Mouse (Mus musculus): ENCODE measurements around the gene Nenf. TPM values are rescaled to one million over a fixed set of nuclear protein-coding genes. Genes with fewer than 3 reads are reported as not detected.
A peak's percentile ranks its signal among the peaks of the same experiment; 100 is the strongest.

Gene Nenf
- total RNA-seq, 2 experiments from 2014 or later = 54.3 to 62.3 TPM

DNA sequence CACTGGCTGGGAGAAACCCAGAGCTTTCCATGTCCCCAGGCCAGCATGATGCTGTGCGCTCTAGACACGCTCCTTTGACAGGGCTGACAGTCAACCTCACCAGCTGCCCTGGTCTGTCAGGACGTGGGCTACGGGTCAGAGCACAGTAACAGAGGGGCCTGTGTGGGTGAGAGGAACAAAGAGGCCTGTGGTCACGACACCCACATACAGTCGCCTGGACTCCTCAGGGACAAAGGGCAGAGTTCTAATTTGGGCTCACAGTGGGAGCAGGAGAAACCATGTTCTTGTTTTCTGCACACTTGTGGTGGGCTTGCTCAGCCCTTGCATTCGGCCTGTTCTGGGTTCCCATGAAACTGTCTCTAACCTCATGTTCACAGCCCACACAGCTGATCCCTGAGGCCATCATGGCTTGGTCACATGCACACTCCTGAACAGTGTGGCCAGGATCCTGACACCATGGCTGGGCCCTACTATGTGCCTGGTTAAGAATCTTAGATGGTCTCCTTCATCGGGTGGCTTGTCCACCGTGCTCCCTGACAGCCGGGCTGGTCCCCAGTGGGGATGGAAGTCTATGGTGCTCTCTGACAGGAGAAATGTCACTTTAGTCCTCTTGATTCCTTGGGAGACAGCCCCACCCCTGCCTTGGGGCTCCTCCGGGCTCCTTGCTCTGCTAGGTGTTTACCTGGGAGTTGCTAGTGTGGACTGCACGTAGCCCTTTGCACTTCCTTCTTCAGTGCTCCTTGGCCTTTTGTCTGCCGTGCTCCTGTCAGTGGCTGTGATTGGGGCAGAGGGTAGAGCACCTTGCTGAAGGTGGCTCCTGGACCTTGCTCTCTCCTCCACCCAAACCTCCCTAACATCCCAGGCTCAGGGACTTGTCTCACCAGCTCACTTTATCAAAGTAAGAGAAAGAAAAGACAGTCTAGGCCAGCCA lies 34.6 kb downstream of the Nenf start:
- no peak for DNase-seq

GRCm38 (mm10) chr1:191282319-191282718 lies 35.7 kb downstream of the Nenf start:
- DNase-seq = no peak

DNA sequence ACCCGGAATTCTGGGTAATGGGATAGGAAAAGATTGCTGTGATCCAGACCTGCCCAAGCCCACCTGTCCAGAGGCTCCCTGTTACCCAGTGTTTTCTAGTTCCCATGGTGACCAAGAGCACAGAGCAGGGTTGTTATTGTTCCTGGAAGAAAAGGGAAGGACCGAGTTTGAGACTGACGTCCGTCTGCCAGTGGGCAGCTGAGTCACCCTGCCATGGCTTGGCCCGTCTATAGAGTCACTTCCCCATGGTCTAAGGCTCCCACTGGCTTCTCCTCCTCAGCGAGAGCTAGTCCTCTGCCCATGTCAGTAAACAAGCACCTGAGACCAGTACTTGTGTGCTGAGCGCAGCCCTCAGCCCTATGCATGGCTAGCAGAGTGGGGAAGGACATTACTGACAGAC lies 36.8 kb downstream of the Nenf start:
- no peak for DNase-seq

DNA sequence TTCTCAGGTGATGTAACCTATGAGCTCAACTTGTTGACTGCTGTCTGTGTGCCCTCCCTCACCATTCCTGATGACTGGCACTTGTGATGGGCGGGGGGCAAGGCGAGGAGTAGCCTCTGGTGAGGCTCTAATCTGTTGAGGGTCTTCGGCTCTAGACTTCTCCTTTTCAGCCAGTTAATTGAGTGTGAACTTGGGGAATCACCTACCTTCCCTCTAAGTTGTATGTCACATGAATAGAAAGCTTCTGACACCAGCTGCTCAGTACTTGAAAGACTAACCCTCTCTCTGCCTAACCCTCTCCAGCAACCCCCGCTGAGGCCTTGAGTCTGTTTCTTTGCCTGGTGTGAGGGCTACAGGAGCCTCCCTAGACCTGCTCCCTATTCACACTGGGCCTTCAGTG lies 39.7 kb downstream of the Nenf start:
- DNase-seq = no peak

- DNase-seq = peak; percentile 46
These were observed 40.4 kb downstream of the Nenf start for GRCm38 (mm10) chr1:191277549-191278059.

DNA sequence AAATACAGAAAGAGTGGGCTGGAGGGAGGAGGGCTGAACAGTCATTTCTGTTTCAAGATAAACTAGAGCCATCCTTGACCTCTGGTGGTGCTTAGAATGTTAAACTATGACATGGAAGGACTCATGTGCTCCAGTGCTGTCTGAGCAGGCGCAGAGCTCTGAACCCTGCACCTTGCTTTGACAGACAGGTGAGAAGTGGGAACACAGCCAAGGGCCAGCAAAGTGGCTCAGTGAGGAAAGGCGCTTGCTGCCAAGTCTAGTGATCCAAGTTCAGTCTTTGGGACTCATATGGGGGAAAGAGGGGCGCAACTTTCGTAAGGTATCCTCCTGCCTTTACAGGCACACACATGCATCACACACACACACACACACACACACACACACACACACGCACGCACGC lies 41.8 kb downstream of the Nenf start:
- no peak for DNase-seq

- peak; percentile 46 for DNase-seq
These were observed 42.5 kb downstream of the Nenf start for GRCm38 (mm10) chr1:191275527-191275926.

DNA sequence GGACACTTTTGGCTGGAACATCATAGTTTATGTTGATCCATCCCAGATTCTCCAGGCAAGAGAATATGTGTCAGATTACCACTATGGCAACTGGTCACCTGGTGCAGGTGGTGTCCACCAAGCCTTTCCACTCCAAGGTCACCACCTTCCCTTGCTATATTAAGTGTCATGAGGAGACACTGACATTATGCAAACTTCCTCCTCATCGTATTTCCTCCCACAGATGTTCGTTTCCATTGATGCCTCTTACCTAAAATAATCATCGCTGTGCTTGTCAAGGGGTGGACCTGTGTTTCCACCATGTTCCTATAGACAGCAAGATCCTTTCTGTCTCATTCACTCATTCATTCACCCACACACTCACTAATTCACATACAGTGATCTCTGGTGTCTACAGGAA lies 45.3 kb downstream of the Nenf start:
- DNase-seq = no peak

- DNase-seq = no peak
These were observed 48.4 kb downstream of the Nenf start for GRCm38 (mm10) chr1:191269648-191269952.

DNA sequence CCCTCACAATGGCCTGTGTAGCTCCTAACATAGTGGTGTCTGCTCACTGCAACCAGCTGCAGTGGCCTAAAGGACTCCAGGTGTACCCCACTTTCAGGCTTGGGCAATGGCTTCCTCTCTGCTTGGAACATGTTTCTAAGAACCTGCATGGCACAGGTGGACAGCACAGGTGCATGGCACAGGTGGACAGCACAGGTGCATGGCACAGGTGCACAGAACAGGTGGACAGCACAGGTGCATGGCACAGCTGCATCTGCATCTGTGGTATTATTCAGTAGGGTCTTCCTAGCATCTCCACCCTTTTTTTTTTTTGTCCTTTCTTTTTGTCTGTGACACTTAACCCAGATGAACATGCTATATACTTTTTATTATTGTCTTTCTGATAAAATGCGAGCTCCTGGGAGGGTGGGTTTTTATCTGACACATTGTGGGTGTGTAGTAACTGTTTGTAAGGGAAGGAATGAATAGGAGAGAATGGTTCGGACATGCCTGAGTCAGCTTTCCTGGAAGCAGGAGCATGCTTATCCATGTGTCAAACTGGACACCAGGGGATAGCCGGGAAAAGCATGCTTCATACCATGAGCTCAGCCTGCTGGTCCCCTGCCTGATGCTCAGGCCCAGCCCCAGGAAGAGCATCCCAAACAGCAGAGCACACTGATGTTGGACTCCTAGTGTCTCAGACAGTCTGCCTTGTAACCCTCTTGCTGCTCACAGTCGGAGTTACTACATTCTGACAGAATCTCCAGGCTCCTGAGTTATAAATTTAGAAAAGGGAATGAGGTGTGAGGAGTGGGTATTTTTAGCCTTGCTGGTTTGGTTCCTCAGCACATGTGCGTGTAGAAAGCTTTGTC lies 49.0 kb downstream of the Nenf start:
- DNase-seq = peak; percentile 25

GRCm38 (mm10) chr1:191267856-191268255 lies 50.1 kb downstream of the Nenf start:
- DNase-seq = no peak

GRCm38 (mm10) chr1:191267162-191267561 lies 50.8 kb downstream of the Nenf start:
- no peak for DNase-seq

- no peak for DNase-seq
These were observed 54.5 kb downstream of the Nenf start for GRCm38 (mm10) chr1:191263471-191263870.

GRCm38 (mm10) chr1:191261861-191262260 lies 56.1 kb downstream of the Nenf start:
- no peak for DNase-seq

GRCm38 (mm10) chr1:191259661-191260060 lies 58.3 kb downstream of the Nenf start:
- DNase-seq = no peak

- no peak for DNase-seq
These were observed 58.9 kb downstream of the Nenf start for GRCm38 (mm10) chr1:191259121-191259520.

DNA sequence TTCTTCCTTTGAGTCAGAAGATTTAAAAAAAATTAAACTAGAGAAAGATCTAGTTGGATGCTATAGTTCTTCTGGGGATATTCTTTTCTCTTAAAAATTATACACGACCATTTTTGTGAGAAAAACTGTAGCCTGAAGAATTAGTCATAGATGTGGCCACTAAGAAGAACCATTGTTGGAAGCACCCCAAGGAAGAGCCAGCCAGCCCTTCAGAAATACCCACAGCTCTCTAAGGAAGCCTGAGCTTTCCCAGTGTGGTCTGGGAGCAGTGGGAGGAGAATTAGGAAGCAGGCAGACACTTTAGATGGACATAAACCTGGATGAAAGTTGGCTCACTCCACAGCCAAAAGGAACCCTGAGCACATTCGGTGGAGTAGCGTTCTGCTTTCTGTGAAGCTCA lies 59.5 kb downstream of the Nenf start:
- no peak for DNase-seq

- no peak for DNase-seq
These were observed 60.0 kb downstream of the Nenf start for GRCm38 (mm10) chr1:191257981-191258380.

DNA sequence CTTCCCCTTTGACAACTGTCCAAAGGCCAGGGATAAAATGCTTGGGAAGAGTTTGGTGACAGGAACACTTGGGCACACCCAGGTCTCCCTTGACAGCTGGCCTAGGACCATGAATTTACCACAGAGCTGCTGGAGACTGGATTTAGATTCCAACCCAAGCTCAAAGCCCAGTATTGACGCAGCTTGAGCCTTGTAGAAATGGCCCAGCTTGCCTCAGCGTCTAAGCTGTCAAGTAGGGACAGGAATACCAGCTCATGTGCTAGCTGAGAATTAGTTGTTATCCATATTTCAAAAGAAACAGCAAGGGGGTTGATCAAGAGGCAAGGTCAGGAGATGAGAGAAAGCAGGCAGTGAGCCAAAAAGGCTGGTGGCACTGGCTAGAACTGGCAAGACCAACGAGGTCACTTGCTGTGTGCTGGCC lies 60.6 kb downstream of the Nenf start:
- DNase-seq = no peak
